Mouse (Mus musculus) spleen, postnatal 10 days (tissue): ENCODE results near the gene Acsm5.
"Not testable (repeated sequence)": the region's sequence is repeated elsewhere in the genome, so short reads cannot be mapped to it uniquely, and the experiment has no call there.

Source experiments
- DNase-seq, 2 experiments: peaks; one replicate each; pipeline ENCODE4 v3.0.0; 2021 to 2022; ENCODE audit warnings: low spot score in 2 of 2

Acsm5 gene

DNA sequence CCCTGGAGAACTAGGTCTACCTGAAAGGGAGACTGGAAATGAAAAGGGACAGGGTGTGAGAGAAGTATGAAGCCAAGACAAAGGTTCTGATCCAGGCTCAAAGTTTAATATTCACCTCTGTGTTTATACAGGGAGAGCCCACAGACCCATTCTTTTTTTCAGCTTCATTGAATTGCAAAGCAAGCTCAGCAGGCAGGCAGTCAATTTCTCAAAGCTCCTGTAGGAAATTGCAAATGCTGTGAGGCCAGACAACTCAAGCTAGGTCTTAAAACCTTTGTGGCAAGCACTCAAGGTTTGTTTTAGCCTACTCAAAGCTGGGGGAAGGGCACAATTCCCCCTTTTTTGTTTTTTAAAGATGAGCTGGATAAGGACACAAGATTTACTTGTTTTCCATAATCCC, 26.3 kb downstream of the Acsm5 start:
- DNase-seq, result no peak

DNA sequence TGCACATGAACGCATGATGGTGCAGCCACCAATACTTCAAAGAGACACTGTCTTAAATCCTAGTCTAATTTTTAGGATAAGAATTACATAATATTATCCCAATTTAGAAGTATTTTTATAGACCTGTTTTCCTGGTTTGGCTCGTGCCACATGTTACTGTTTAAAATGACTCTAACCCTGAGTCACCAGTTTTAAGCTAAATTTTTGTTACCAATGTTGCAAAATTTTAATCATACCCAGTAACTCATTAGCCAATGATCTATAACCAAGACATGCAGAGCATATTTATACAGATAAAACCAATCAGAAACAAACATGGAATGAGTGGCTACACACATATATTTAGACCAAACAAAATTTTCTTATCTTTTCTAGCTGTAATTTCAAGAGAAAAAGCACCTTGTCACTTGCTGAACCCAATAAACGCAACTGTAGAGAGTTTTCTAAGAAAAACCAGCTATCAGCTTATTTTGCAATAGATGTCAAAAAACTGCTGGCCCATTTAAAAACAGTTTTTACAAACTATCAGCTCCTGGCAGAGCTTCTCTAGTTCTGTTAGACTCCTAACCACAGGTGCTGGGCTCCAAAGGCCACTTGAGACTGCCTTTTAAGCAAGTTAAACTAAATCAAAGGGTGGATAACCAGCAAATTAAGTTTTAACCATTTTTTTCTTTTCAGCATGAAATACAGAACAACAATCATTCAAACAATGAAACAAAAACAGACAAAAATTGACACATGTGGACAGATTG, 31.4 kb downstream of the Acsm5 start:
- DNase-seq, result no peak

DNA sequence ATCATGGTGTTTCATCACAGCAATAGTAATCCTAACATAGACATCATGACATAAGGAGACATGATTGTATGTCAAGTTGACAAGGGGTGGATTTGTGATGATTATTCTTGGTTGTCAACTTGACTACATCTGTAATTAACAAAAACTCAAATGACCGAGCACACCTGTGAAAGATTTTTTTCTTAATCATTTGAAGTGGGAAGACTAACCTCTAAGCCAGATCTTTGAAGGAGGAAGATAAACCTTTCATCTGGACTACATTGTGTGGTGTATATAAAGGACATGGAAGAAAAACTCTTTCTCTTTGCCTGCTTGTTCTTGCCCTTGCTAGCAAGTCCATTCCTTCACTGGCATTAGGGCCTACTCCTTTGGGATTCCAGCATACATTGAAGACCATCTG, 34.8 kb downstream of the Acsm5 start, which contains the start of gene Acsm2:
TSS of gene Acsm2 (plus strand) at position 301 of the 400 bp plus-strand sequence.
- DNase-seq, result no peak

- DNase-seq, result no peak
These were observed 40.7 kb downstream of the Acsm5 start for GRCm38 (mm10) chr7:119559789-119560451.

DNA sequence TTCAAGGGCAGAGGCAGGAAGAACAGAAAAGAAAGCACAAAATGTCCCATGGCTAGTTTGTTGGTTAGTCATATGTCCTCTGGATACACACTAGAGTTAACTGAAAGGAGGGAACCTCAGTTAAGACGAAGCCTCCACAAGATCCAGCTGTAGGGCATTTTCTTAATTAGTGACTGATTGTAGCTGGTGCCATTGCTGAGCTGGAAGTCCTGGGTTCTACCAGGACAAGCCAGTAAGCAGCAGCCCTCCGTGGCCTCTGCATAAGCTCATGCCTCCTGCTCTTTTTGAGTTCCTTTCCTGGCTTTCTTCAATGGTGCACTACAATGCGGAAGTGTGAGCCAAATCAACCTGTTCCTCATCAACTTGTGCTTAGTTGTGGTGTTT, 41.2 kb downstream of the Acsm5 start:
- DNase-seq, result no peak

- no peak for DNase-seq
These were observed 42.2 kb downstream of the Acsm5 start for GRCm38 (mm10) chr7:119561441-119561840.

GRCm38 (mm10) chr7:119562476-119562875, 43.2 kb downstream of the Acsm5 start:
- not testable (repeated sequence) for DNase-seq

DNA sequence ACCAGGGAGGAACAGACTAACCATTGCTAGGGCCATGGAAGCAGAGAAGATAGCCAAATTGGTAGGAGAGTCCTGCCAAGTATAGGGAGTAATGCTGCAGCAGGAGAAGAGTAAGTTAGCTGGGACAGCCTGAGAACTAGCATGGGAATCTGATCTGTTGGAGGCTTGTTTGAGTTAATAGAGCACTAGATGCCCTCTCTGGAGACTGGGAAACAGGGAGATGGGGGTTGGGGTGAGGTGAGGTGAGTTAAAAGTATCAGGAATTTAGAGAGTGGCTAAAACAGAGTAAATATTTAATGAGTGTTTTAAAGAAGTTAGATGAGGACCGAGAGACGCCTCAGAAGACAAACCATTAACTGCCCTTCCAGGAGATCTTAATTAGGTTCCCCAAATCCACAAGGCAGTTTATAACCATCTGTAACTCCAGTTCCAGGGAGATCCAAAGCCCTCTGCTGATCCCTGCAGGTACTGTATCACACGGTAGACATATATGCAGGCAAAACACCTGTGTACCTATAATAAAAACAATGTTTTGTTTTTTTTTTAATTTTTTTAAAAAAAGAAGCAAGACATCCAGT, 75.4 kb downstream of the Acsm5 start:
- DNase-seq, result no peak
